Comparison of ENCODE assay signal across 17 mouse cellular contexts in genomic region chr4:117850871-117851270, GRCm38 (mm10). TPM values are rescaled to one million over a fixed set of nuclear protein-coding genes. Genes with fewer than 3 reads are reported as not detected.
DNase-seq lines count a peak whose midpoint lies in the region; ATAC-seq lines count a peak whose summit lies in the region.
"Had no signal": no experiment of that assay in that cellular context is flagged by ENCODE, and none has a peak within 500 bp of the region (broad histone marks: within the 10 kb centered on the region; RNA-seq: fewer than 3 reads in every experiment).

No protein-coding gene starts in this region.

- H3K9me3 ChIP-seq in forebrain, embryonic 16.5 days (ENCODE audit: control insufficient read depth, low read length): no peaks in the 10 kb centered on the region
- H3K9me3 ChIP-seq in forebrain, embryonic 10.5 days: no peaks in the 10 kb centered on the region
- H3K9me3 ChIP-seq in kidney, embryonic 16.5 days (ENCODE audit: low read length): no peaks in the 10 kb centered on the region
- H3K9me3 ChIP-seq in kidney, embryonic 14.5 days (ENCODE audit: control insufficient read depth, low read length): no peaks in the 10 kb centered on the region
- H3K9me3 ChIP-seq: midbrain, embryonic 13.5 days; stomach, embryonic 15.5 days had no signal

- H3K27me3 ChIP-seq in forebrain, embryonic 16.5 days (replicated peaks; ENCODE audit: control insufficient read depth, insufficient read depth, low read length): no peaks in the 10 kb centered on the region
- H3K27me3 ChIP-seq in forebrain, embryonic 10.5 days (ENCODE audit: poor library complexity, severe bottlenecking): no peaks in the 10 kb centered on the region
- H3K27me3 ChIP-seq in kidney, embryonic 16.5 days (ENCODE audit: insufficient read depth, low read length): no peaks in the 10 kb centered on the region
- no peaks in the 10 kb centered on the region for H3K27me3 ChIP-seq in kidney, embryonic 14.5 days (ENCODE audit: control insufficient read depth, insufficient read depth, low read length)
- H3K27me3 ChIP-seq: midbrain, embryonic 13.5 days; stomach, embryonic 15.5 days had no signal

- 83% methylated on average over 7 of the region's 7 CpGs for WGBS in forebrain, embryonic 16.5 days
- 76% methylated on average over 7 of the region's 7 CpGs for WGBS in forebrain, embryonic 10.5 days
- WGBS in kidney, embryonic 16.5 days: 68% methylated on average over 7 of the region's 7 CpGs
- 67% methylated on average over 7 of the region's 7 CpGs for WGBS in kidney, embryonic 14.5 days

- no peak for DNase-seq in forebrain, embryonic 10.5 days (ENCODE audit: extremely low spot score, low spot score)
- peak; percentile 27 for DNase-seq in brain, adult 2 months (ENCODE audit: low read depth, low spot score)
- DNase-seq in heart, postnatal 36 days: peak; percentile 44 to 45
- no peak for DNase-seq in right cerebral cortex, postnatal 4 days
- DNase-seq in retina, embryonic 14.5 days (ENCODE audit: low spot score): no peak
- DNase-seq: adrenal gland, adult 8-10 months; embryo, embryonic 11 days; lung, postnatal 14 days; right cerebral cortex, postnatal 14 days; thymus, postnatal 4 days had no signal

- H3K4me1 ChIP-seq in forebrain, embryonic 16.5 days (replicated peaks; ENCODE audit: control insufficient read depth, insufficient read depth, low read length): no peaks in the 10 kb centered on the region; the same call in 1 of the 2 replicates
- peaks cover 42% of the 10 kb centered on the region for H3K4me1 ChIP-seq in forebrain, embryonic 10.5 days
- no peaks in the 10 kb centered on the region for H3K4me1 ChIP-seq in kidney, embryonic 16.5 days (ENCODE audit: insufficient read depth, low read length)
- no peaks in the 10 kb centered on the region for H3K4me1 ChIP-seq in kidney, embryonic 14.5 days (ENCODE audit: control insufficient read depth, insufficient read depth, low read length)
- H3K4me1 ChIP-seq: stomach, embryonic 15.5 days had no signal

- intact Hi-C loops in heart, postnatal 36 days (cut with DNase I): no loop called here

- no peak overlapping the region for H3K27ac ChIP-seq in forebrain, embryonic 16.5 days (ENCODE audit: low read length)
- H3K27ac ChIP-seq in forebrain, embryonic 10.5 days: no peak overlapping the region
- no peak overlapping the region for H3K27ac ChIP-seq in kidney, embryonic 16.5 days (ENCODE audit: low read length)
- H3K27ac ChIP-seq in kidney, embryonic 14.5 days (ENCODE audit: low read depth, low read length): no peak overlapping the region
- H3K27ac ChIP-seq: midbrain, embryonic 13.5 days; stomach, embryonic 15.5 days had no signal

- no peaks in the 10 kb centered on the region for H3K36me3 ChIP-seq in forebrain, embryonic 16.5 days (ENCODE audit: control insufficient read depth, insufficient read depth)
- peaks cover 4% of the 10 kb centered on the region; the same call in 1 of the 2 replicates for H3K36me3 ChIP-seq in forebrain, embryonic 10.5 days (replicated peaks)
- 0 out of 2 replicates have a peak, but pooled peaks cover 5% of the 10 kb centered on the region for H3K36me3 ChIP-seq in kidney, embryonic 16.5 days (ENCODE audit: insufficient read depth, low read length)
- H3K36me3 ChIP-seq in kidney, embryonic 14.5 days (ENCODE audit: control insufficient read depth, insufficient read depth, low read length): no peaks in the 10 kb centered on the region
- H3K36me3 ChIP-seq: midbrain, embryonic 13.5 days; stomach, embryonic 15.5 days had no signal

- H3K4me2 ChIP-seq in forebrain, embryonic 16.5 days (ENCODE audit: low read length): no peak overlapping the region
- H3K4me2 ChIP-seq in kidney, embryonic 16.5 days (replicated peaks; ENCODE audit: low read depth, low read length): no peak overlapping the region
- H3K4me2 ChIP-seq in kidney, embryonic 14.5 days (replicated peaks; ENCODE audit: low read depth, low read length): no peak overlapping the region
- H3K4me2 ChIP-seq: midbrain, embryonic 13.5 days; stomach, embryonic 15.5 days had no signal

- no peak overlapping the region for H3K4me3 ChIP-seq in forebrain, embryonic 16.5 days (replicated peaks; ENCODE audit: low read length)
- H3K4me3 ChIP-seq in forebrain, embryonic 10.5 days: no peak overlapping the region
- no peak overlapping the region for H3K4me3 ChIP-seq in kidney, embryonic 16.5 days (ENCODE audit: low read length)
- no peak overlapping the region for H3K4me3 ChIP-seq in kidney, embryonic 14.5 days (ENCODE audit: low read length)
- H3K4me3 ChIP-seq: midbrain, embryonic 13.5 days; stomach, embryonic 15.5 days had no signal

- H3K9ac ChIP-seq in forebrain, embryonic 16.5 days (replicated peaks; ENCODE audit: low read depth, low read length): 0 out of 2 replicates have a peak overlapping the region, but pooled peaks have one; percentile 29
- H3K9ac ChIP-seq in kidney, embryonic 16.5 days (replicated peaks; ENCODE audit: low read length): no peak overlapping the region
- H3K9ac ChIP-seq in kidney, embryonic 14.5 days (ENCODE audit: low read depth, low read length): no peak overlapping the region
- H3K9ac ChIP-seq: midbrain, embryonic 13.5 days; stomach, embryonic 15.5 days had no signal

- no peak for ATAC-seq in forebrain, embryonic 16.5 days
- peak; percentile 36; the same call in 1 of the 2 replicates for ATAC-seq in kidney, embryonic 16.5 days (ENCODE audit: low FRiP score, low TSS enrichment)
- ATAC-seq in kidney, embryonic 14.5 days (ENCODE audit: low FRiP score, low TSS enrichment): no peak
- ATAC-seq: intestine, embryonic 16.5 days; midbrain, embryonic 13.5 days had no signal

RNA-seq across cellular contexts. Expression of gene Slc6a9, which starts 16.6 kb away (rescaled TPM):
- polyA plus RNA-seq in forebrain, embryonic 16.5 days (2015; fragmentation: Nextera tagmentation; extraction: Ambion mirVana): 12.0 and 16.2 TPM in 2 replicates
- polyA plus RNA-seq in forebrain, embryonic 10.5 days (2016; fragmentation: Nextera tagmentation; extraction: Ambion mirVana): 7.0 and 9.1 TPM in 2 replicates
- 12.3 and 13.4 TPM in 2 replicates for polyA plus RNA-seq in kidney, embryonic 16.5 days (2015; fragmentation: Nextera tagmentation; extraction: Ambion mirVana)
- polyA plus RNA-seq in kidney, embryonic 14.5 days (2014; fragmentation: Nextera tagmentation; extraction: Ambion mirVana): 9.4 and 11.0 TPM in 2 replicates
- 1 to 10 TPM; 4.3 to 4.7 TPM for total RNA-seq in heart, postnatal 36 days (2021)
- total RNA-seq: neutrophil, adult 5-6 weeks had no signal

RNA-seq across cellular contexts. Expression of gene Ccdc24, which starts 21.5 kb away (rescaled TPM):
- polyA plus RNA-seq in forebrain, embryonic 16.5 days (2015; fragmentation: Nextera tagmentation; extraction: Ambion mirVana): 2.0 and 2.4 TPM in 2 replicates
- 1.2 TPM in 2 replicates for polyA plus RNA-seq in forebrain, embryonic 10.5 days (2016; fragmentation: Nextera tagmentation; extraction: Ambion mirVana)
- 1.2 and 2.4 TPM in 2 replicates for polyA plus RNA-seq in kidney, embryonic 16.5 days (2015; fragmentation: Nextera tagmentation; extraction: Ambion mirVana)
- polyA plus RNA-seq in kidney, embryonic 14.5 days (2014; fragmentation: Nextera tagmentation; extraction: Ambion mirVana): 1.8 and 2.0 TPM in 2 replicates
- under 1 TPM; 0.08 to 0.33 TPM for total RNA-seq in heart, postnatal 36 days (2021)
- total RNA-seq: neutrophil, adult 5-6 weeks had no signal

RNA-seq across cellular contexts. Expression of gene B4galt2, which starts 32.4 kb away (rescaled TPM):
- 47.8 and 47.9 TPM in 2 replicates for polyA plus RNA-seq in forebrain, embryonic 16.5 days (2015; fragmentation: Nextera tagmentation; extraction: Ambion mirVana)
- polyA plus RNA-seq in forebrain, embryonic 10.5 days (2016; fragmentation: Nextera tagmentation; extraction: Ambion mirVana): 20.9 and 21.8 TPM in 2 replicates
- polyA plus RNA-seq in kidney, embryonic 16.5 days (2015; fragmentation: Nextera tagmentation; extraction: Ambion mirVana): 18.0 TPM in 2 replicates
- polyA plus RNA-seq in kidney, embryonic 14.5 days (2014; fragmentation: Nextera tagmentation; extraction: Ambion mirVana): 30.9 and 31.5 TPM in 2 replicates
- 1 to 10 TPM; 4.7 to 5.2 TPM for total RNA-seq in heart, postnatal 36 days (2021)
- total RNA-seq: neutrophil, adult 5-6 weeks had no signal

RNA-seq across cellular contexts. Expression of gene Atp6v0b, which starts 36.3 kb away (rescaled TPM):
- 426 and 531 TPM in 2 replicates for polyA plus RNA-seq in forebrain, embryonic 16.5 days (2015; fragmentation: Nextera tagmentation; extraction: Ambion mirVana)
- polyA plus RNA-seq in forebrain, embryonic 10.5 days (2016; fragmentation: Nextera tagmentation; extraction: Ambion mirVana): 160 and 166 TPM in 2 replicates
- polyA plus RNA-seq in kidney, embryonic 16.5 days (2015; fragmentation: Nextera tagmentation; extraction: Ambion mirVana): 270 and 305 TPM in 2 replicates
- polyA plus RNA-seq in kidney, embryonic 14.5 days (2014; fragmentation: Nextera tagmentation; extraction: Ambion mirVana): 182 and 213 TPM in 2 replicates
- total RNA-seq in heart, postnatal 36 days (2021): 100 to 1,000 TPM; 116 to 120 TPM

RNA-seq across cellular contexts. Expression of gene Dph2, which starts 41.0 kb away (rescaled TPM):
- 29.8 and 30.1 TPM in 2 replicates for polyA plus RNA-seq in forebrain, embryonic 16.5 days (2015; fragmentation: Nextera tagmentation; extraction: Ambion mirVana)
- 29.1 and 29.3 TPM in 2 replicates for polyA plus RNA-seq in forebrain, embryonic 10.5 days (2016; fragmentation: Nextera tagmentation; extraction: Ambion mirVana)
- polyA plus RNA-seq in kidney, embryonic 16.5 days (2015; fragmentation: Nextera tagmentation; extraction: Ambion mirVana): 22.1 and 22.7 TPM in 2 replicates
- 19.1 and 22.0 TPM in 2 replicates for polyA plus RNA-seq in kidney, embryonic 14.5 days (2014; fragmentation: Nextera tagmentation; extraction: Ambion mirVana)
- total RNA-seq in heart, postnatal 36 days (2021): 1 to 10 TPM; 2.9 to 5.0 TPM

Comparison
In these comparisons a context has a peak if more than half of its experiments do, and no peak if none do; other contexts are left out.
1. DNase-seq: peak in brain, adult 2 months (single experiment) and heart, postnatal 36 days (2 of 2); none in forebrain, embryonic 10.5 days (single experiment), right cerebral cortex, postnatal 4 days (single experiment) and retina, embryonic 14.5 days (single experiment).